Mouse (Mus musculus) right cerebral cortex, postnatal 36 days (tissue): ENCODE measurements around the gene Dok7.

ENCODE experiments used
- DNase-seq, 2 experiments: peaks; one replicate each; pipeline ENCODE4 v3.0.0; 2022; ENCODE audit warnings: low spot score in 2 of 2, mixed read lengths in 1 of 2

The Dok7 gene

GRCm38 (mm10) chr5:35117633-35118032 lies 61.1 kb downstream of the Dok7 start:
- DNase-seq: no peak

DNA sequence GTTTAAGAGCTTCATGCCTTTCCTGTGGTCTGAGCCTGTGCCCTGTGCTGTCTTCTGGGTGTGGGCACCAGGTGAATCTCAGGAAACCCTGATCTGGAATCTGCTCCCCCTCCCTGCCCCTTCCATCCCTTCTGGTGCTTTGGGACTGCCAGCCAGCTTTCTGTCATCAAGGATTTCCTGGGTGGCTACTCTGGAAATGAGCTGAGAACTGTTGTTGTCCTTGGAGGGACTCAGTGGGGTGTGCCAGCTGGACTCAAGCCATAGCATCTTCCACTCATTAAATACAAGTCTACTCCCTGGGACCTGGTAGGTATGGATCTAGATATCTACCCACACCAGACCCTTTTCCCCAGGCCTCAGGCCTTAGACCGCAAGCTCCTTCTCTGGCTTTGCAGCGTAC lies 61.9 kb downstream of the Dok7 start:
- no peak for DNase-seq

DNA sequence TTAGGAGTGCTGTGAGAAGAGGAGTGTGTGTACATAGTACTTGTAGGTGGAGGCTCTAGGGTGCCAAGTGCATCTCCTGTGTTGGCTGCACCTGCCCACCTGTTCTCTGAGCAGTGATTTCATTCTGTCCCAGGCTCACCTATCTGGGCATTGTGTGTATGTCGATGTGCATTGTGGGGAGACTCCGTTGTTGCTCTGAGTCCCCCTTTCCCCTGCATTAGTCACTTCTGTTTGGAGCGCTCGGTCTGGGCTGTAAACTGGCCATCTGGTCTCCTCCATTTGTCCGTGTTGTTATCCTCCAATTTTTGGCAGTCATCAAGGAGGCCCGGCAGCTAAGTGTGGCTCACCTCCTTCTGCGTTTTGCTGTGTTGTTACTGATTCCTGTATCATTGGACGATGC lies 63.5 kb downstream of the Dok7 start:
- DNase-seq: no peak

- peak; percentile 54 to 74 for DNase-seq
Measured at GRCm38 (mm10) chr5:35129208-35129607, 72.6 kb downstream of the Dok7 start.

DNA sequence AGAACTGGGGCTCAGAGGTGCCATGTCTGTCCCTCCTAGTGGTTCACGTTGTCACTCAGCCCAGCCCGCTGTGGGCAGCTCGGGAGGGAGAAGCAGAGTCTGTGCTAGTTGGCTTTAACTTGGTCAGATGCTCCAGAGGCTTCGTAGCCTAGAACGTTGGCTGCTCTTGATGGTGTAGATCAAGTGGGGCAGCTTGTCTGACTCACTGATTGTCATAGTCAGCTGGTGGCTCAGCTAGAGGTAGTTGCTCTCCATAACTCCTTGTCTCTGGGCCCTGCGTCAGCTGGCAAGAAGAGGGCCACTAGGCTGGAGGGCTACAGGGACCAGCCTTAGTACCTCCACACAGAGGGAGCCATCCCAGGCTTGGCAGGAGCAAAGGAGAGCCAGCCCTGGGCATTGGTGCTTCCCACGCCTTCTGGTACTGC lies 73.2 kb downstream of the Dok7 start:
- DNase-seq: no peak

GRCm38 (mm10) chr5:35131237-35131636 lies 74.7 kb downstream of the Dok7 start:
- no peak for DNase-seq

DNA sequence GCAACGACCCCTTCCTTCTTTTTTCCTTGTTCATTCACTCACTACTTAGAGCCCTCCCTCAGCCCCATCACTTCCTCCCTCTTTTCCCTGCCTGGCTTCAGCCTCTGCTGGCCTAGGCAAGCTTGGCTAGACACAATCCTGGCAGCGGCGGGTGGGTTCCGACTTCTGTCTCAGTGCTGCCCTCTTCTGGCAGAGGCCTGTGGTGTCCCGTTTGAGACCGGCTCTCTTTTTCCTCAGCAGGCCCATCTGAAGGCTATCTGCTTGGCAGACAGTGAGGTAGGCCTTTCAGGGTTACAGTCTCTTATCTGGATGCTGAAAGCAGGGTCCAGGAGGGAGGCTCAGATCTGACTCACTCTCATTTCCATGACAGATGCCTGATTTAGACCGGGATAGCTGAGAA lies 75.2 kb downstream of the Dok7 start:
- peak; percentile 76 to 78 for DNase-seq

DNA sequence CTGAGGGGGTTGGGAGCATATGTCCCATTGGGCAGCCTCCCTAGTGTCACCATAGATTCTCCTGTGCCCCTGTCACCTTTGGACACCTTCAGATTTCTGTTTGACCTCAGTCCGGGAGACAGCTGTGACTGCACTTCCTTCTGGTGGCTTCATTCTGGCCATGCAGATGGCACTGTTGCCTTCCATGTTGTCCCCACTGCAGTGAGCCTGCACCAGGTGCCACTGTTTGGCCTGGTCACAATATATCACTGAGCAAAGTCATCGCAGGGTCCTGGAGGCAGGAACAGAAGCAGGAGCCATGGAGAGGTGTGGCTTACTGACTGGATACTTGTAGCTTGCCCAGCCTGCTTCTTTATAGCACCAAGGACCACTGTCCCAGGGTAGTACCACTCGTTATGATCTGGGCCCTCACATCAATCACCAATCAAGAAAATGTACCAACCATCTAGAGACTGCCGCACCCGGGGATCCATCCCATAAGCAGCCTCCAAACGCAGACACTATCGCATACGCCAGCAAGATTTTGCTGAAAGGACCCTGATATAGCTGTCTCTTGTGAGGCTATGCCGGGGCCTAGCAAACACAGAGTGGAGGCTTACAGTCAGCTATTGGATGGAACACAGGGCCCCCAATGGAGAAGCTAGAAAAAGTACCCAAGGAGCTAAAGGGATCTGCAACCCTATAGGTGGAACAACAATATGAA lies 75.9 kb downstream of the Dok7 start:
- DNase-seq: no peak

- DNase-seq: no peak
Measured at GRCm38 (mm10) chr5:35133468-35133867, 76.9 kb downstream of the Dok7 start.

GRCm38 (mm10) chr5:35134286-35134685 lies 77.7 kb downstream of the Dok7 start:
- DNase-seq: no peak

DNA sequence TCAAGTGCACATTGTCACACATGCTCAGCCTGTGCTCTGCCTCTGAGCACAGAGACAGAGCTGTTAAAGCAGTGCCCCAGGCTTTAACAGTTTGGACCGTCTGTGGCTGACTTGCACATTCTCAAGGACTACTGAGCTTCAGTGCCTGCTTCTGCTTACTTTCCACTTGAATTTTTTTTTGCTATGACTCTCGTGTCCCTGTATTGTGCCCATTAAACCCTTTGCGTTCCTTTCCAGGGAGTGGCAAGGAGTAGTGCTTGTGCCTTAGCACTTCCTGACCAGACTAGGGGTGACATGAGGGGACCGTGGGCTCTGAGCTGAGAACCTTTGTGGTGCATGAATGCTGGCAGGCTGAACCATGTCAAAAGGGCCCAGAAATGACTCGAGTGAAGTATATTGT lies 79.3 kb downstream of the Dok7 start:
- DNase-seq: no peak
